Mouse (Mus musculus) layer of hippocampus, adult 9-11 months (tissue): Measurements from ENCODE around the gene Utrn.

Experiments
- DNase-seq: peaks from one replicate; pipeline ENCODE4 v3.0.0; 2022

Gene Utrn

GRCm38 (mm10) chr10:12832163-12832562 is 37.0 kb downstream of the Utrn start:
- DNase-seq = no peak

GRCm38 (mm10) chr10:12827778-12828177 is 41.4 kb downstream of the Utrn start:
- no peak for DNase-seq

- DNase-seq = no peak
Measured at GRCm38 (mm10) chr10:12827306-12827705, 41.9 kb downstream of the Utrn start.

- DNase-seq = peak; percentile 47
Measured at GRCm38 (mm10) chr10:12826760-12827281, 42.3 kb downstream of the Utrn start.

- DNase-seq = no peak
Measured at GRCm38 (mm10) chr10:12824386-12824785, 44.8 kb downstream of the Utrn start.

GRCm38 (mm10) chr10:12823437-12824219 is 45.5 kb downstream of the Utrn start:
- DNase-seq = no peak

- peak; percentile 49 for DNase-seq
Measured at GRCm38 (mm10) chr10:12820978-12821735, 48.0 kb downstream of the Utrn start.

GRCm38 (mm10) chr10:12817409-12817808 is 51.8 kb downstream of the Utrn start:
- DNase-seq = no peak

- DNase-seq = no peak
Measured at GRCm38 (mm10) chr10:12816530-12816929, 52.6 kb downstream of the Utrn start.

- DNase-seq = no peak
Measured at GRCm38 (mm10) chr10:12814411-12814810, 54.8 kb downstream of the Utrn start.

GRCm38 (mm10) chr10:12813881-12814280 is 55.3 kb downstream of the Utrn start:
- DNase-seq = no peak

GRCm38 (mm10) chr10:12813211-12813811 is 55.9 kb downstream of the Utrn start:
- DNase-seq = no peak

- DNase-seq = no peak
Measured at GRCm38 (mm10) chr10:12812680-12813079, 56.5 kb downstream of the Utrn start.

- no peak for DNase-seq
Measured at GRCm38 (mm10) chr10:12810816-12811215, 58.3 kb downstream of the Utrn start.

- no peak for DNase-seq
Measured at GRCm38 (mm10) chr10:12809702-12810101, 59.5 kb downstream of the Utrn start.

- DNase-seq = no peak
Measured at GRCm38 (mm10) chr10:12808467-12808866, 60.7 kb downstream of the Utrn start.

- DNase-seq = no peak
Measured at GRCm38 (mm10) chr10:12807706-12808105, 61.5 kb downstream of the Utrn start.

GRCm38 (mm10) chr10:12805826-12806225 is 63.3 kb downstream of the Utrn start:
- DNase-seq = no peak

GRCm38 (mm10) chr10:12803939-12804338 is 65.2 kb downstream of the Utrn start:
- no peak for DNase-seq

- no peak for DNase-seq
Measured at GRCm38 (mm10) chr10:12799416-12799815, 69.7 kb downstream of the Utrn start.

- no peak for DNase-seq
Measured at GRCm38 (mm10) chr10:12798248-12798647, 70.9 kb downstream of the Utrn start.

GRCm38 (mm10) chr10:12796510-12796840 is 72.7 kb downstream of the Utrn start:
- DNase-seq = no peak

- DNase-seq = no peak
Measured at GRCm38 (mm10) chr10:12795796-12796509, 73.2 kb downstream of the Utrn start.
